Mouse (Mus musculus): ENCODE measurements around the gene Unc13d.
"Not testable (repeated sequence)": the region's sequence is repeated elsewhere in the genome, so short reads cannot be mapped to it uniquely, and the experiment has no call there.

Unc13d gene

GRCm38 (mm10) chr11:116077446-116078204 is at the start of gene Unc13d:
Gene Unc13d, minus strand, starts transcription at chr11:116077961.
- peak; percentile 40 to 60 for DNase-seq (ENCODE audit: low spot score in 2 of 2)

GRCm38 (mm10) chr11:116126261-116126660 is 48.5 kb upstream of the Unc13d start:
- DNase-seq (ENCODE audit: low spot score in 2 of 2), result no peak

- not testable (repeated sequence) for DNase-seq (ENCODE audit: low spot score in 2 of 2)
These were observed 44.0 kb upstream of the Unc13d start for GRCm38 (mm10) chr11:116121731-116122245.

- DNase-seq (ENCODE audit: low spot score in 2 of 2), result no peak
These were observed 40.1 kb upstream of the Unc13d start for GRCm38 (mm10) chr11:116117819-116118218.

- no peak for DNase-seq (ENCODE audit: low spot score in 2 of 2)
These were observed 39.5 kb upstream of the Unc13d start for GRCm38 (mm10) chr11:116117241-116117640.

GRCm38 (mm10) chr11:116111611-116112203 is 33.9 kb upstream of the Unc13d start:
- DNase-seq (ENCODE audit: low spot score in 2 of 2), result no peak

GRCm38 (mm10) chr11:116111067-116111466 is 33.3 kb upstream of the Unc13d start:
- no peak for DNase-seq (ENCODE audit: low spot score in 2 of 2)

GRCm38 (mm10) chr11:116110540-116110939 is 32.8 kb upstream of the Unc13d start:
- DNase-seq (ENCODE audit: low spot score in 2 of 2), result no peak

- DNase-seq (ENCODE audit: low spot score in 2 of 2), result peak; percentile 77 to 83
These were observed 32.4 kb upstream of the Unc13d start for GRCm38 (mm10) chr11:116110131-116110530.

GRCm38 (mm10) chr11:116109441-116110081 is 31.8 kb upstream of the Unc13d start:
- no peak for DNase-seq (ENCODE audit: low spot score in 2 of 2)

- peak; percentile 57 to 81 for DNase-seq (ENCODE audit: low spot score in 2 of 2)
These were observed 30.8 kb upstream of the Unc13d start for GRCm38 (mm10) chr11:116108464-116109137.

- DNase-seq (ENCODE audit: low spot score in 2 of 2), result no peak
These were observed 30.1 kb upstream of the Unc13d start for GRCm38 (mm10) chr11:116107777-116108285.

- DNase-seq (ENCODE audit: low spot score in 2 of 2), result no peak
These were observed 29.4 kb upstream of the Unc13d start for GRCm38 (mm10) chr11:116106963-116107776.

- DNase-seq (ENCODE audit: low spot score in 2 of 2), result no peak
These were observed 28.6 kb upstream of the Unc13d start for GRCm38 (mm10) chr11:116106154-116106962.

GRCm38 (mm10) chr11:116105065-116105464 is 27.3 kb upstream of the Unc13d start:
- no peak for DNase-seq (ENCODE audit: low spot score in 2 of 2)

GRCm38 (mm10) chr11:116104006-116104646 is 26.4 kb upstream of the Unc13d start:
- peak; percentile 58 to 74 for DNase-seq (ENCODE audit: low spot score in 2 of 2)

- DNase-seq (ENCODE audit: low spot score in 2 of 2), result no peak
These were observed 25.8 kb upstream of the Unc13d start for GRCm38 (mm10) chr11:116103572-116103971.

GRCm38 (mm10) chr11:116102472-116102871 is 24.7 kb upstream of the Unc13d start:
- DNase-seq (ENCODE audit: low spot score in 2 of 2), result no peak

- DNase-seq (ENCODE audit: low spot score in 2 of 2), result peak in 1 of 2 experiments; percentile 68
These were observed 24.2 kb upstream of the Unc13d start for GRCm38 (mm10) chr11:116101931-116102381.

Data from urinary bladder, postnatal 36 days (tissue).